Comparison of ENCODE assay signal across 27 mouse cellular contexts in the genomic region with DNA sequence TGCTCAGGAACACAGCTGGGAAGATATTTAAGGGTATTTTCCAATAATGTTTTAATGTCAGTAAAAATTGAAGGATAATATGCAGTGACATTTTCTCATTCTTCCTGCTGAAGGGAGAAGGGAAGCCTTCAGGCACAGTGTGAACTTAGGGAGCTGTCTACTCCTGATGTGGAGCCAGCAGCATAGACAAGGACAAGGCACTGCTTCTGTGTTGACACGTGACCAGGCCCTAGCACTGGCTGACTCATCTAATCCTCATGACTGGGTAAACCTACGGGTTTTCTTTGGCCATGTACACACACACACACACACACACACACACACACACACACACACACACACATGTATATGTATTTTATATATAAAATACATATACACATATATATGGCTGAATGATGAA.
DNase-seq lines count a peak whose midpoint lies in the region; ATAC-seq and TF ChIP-seq lines count a peak whose summit lies in the region.
"Had no signal": no experiment of that assay in that cellular context is flagged by ENCODE, and none has a peak within 500 bp of the region (broad histone marks: within the 10 kb centered on the region; RNA-seq: fewer than 3 reads in every experiment).

No protein-coding gene starts in this region.

- H3K4me1 ChIP-seq in kidney, adult 2 months (ENCODE audit: control insufficient read depth, insufficient read depth, low read length), result peaks cover 8% of the 10 kb centered on the region
- H3K4me1 ChIP-seq in kidney, embryonic 14.5 days (ENCODE audit: control insufficient read depth, insufficient read depth, low read length), result no peaks in the 10 kb centered on the region
- H3K4me1 ChIP-seq in forebrain, embryonic 14.5 days (ENCODE audit: control insufficient read depth, insufficient read depth, low read length), result no peaks in the 10 kb centered on the region
- H3K4me1 ChIP-seq: embryonic facial prominence, embryonic 13.5 days; forebrain, embryonic 13.5 days; hindbrain, embryonic 12.5 days; kidney, embryonic 15.5 days; limb, embryonic 13.5 days; liver, embryonic 13.5 days; neural tube, embryonic 12.5 days had no signal

- DNase-seq in kidney, adult 2 months, result no peak
- DNase-seq in adrenal gland, adult 8-10 months, result peak; percentile 31
- peak; percentile 19 for DNase-seq in fat pad, adult 2 months (ENCODE audit: extremely low read depth, low read depth, low spot score)
- DNase-seq in right cerebral cortex, adult 18-20 months, result no peak
- DNase-seq in forebrain, embryonic 14.5 days (ENCODE audit: low spot score), result no peak
- no peak for DNase-seq in Muller cell, postnatal 12 days (ENCODE audit: inconsistent ontology term)
- DNase-seq: cerebellum, adult 8-10 months; cerebellum, postnatal 36 days; embryo, embryonic 11 days; liver, embryonic 13.5 days; lung, adult 2 months; lung, postnatal 14 days; right cerebral cortex, postnatal 4 days; thymus, adult 18-20 months; thymus, postnatal 36 days had no signal

- WGBS in kidney, adult 2 months, result 63% methylated on average over 2 of the region's 2 CpGs
- 75% methylated on average over 2 of the region's 2 CpGs for WGBS in kidney, embryonic 14.5 days
- WGBS in forebrain, embryonic 14.5 days, result 79% methylated on average over 2 of the region's 2 CpGs

- H3K27me3 ChIP-seq in kidney, adult 2 months (replicated peaks; ENCODE audit: control insufficient read depth, insufficient read depth, low read length), result no peaks in the 10 kb centered on the region
- H3K27me3 ChIP-seq in kidney, embryonic 14.5 days (ENCODE audit: control insufficient read depth, insufficient read depth, low read length), result no peaks in the 10 kb centered on the region
- H3K27me3 ChIP-seq in forebrain, embryonic 14.5 days (replicated peaks; ENCODE audit: control insufficient read depth, insufficient read depth, low read length), result no peaks in the 10 kb centered on the region
- H3K27me3 ChIP-seq: embryonic facial prominence, embryonic 13.5 days; forebrain, embryonic 13.5 days; heart, embryonic 13.5 days; hindbrain, embryonic 12.5 days; kidney, embryonic 15.5 days; limb, embryonic 13.5 days; liver, embryonic 13.5 days; midbrain, embryonic 13.5 days; neural tube, embryonic 12.5 days; Patski had no signal

- no peak for ATAC-seq in kidney, embryonic 14.5 days (ENCODE audit: low FRiP score, low TSS enrichment)
- no peak for ATAC-seq in forebrain, embryonic 14.5 days
- ATAC-seq: CD4-positive, CD25-positive, alpha-beta regulatory T cell, adult 4 months; forebrain, embryonic 13.5 days; midbrain, embryonic 13.5 days; Patski had no signal

- no peak overlapping the region for H3K9ac ChIP-seq in kidney, embryonic 14.5 days (ENCODE audit: low read depth, low read length)
- no peak overlapping the region for H3K9ac ChIP-seq in forebrain, embryonic 14.5 days (ENCODE audit: low read length)
- H3K9ac ChIP-seq: embryonic facial prominence, embryonic 13.5 days; forebrain, embryonic 13.5 days; heart, embryonic 13.5 days; hindbrain, embryonic 12.5 days; kidney, embryonic 15.5 days; limb, embryonic 13.5 days; liver, embryonic 13.5 days; midbrain, embryonic 13.5 days; neural tube, embryonic 12.5 days had no signal

- TF ChIP-seq POLR2A in kidney, adult 2 months (IDR thresholded peaks at IDR 0.05; ENCODE audit: low read depth, low read length), result no peak

- H3K4me3 ChIP-seq in kidney, adult 2 months (ENCODE audit: insufficient read depth, low read depth, low read length), result no peak overlapping the region
- H3K4me3 ChIP-seq in kidney, embryonic 14.5 days (ENCODE audit: low read length), result no peak overlapping the region
- no peak overlapping the region for H3K4me3 ChIP-seq in forebrain, embryonic 14.5 days (ENCODE audit: low read depth, low read length)
- H3K4me3 ChIP-seq: embryonic facial prominence, embryonic 13.5 days; erythroblast, embryonic 14.5 days; forebrain, embryonic 13.5 days; heart, embryonic 13.5 days; hindbrain, embryonic 12.5 days; kidney, embryonic 15.5 days; limb, embryonic 13.5 days; liver, embryonic 13.5 days; midbrain, embryonic 13.5 days; neural tube, embryonic 12.5 days had no signal

- no peaks in the 10 kb centered on the region for H3K9me3 ChIP-seq in kidney, embryonic 14.5 days (ENCODE audit: control insufficient read depth, low read length)
- H3K9me3 ChIP-seq in forebrain, embryonic 14.5 days (replicated peaks; ENCODE audit: control insufficient read depth, low read length), result no peaks in the 10 kb centered on the region
- H3K9me3 ChIP-seq: embryonic facial prominence, embryonic 13.5 days; forebrain, embryonic 13.5 days; heart, embryonic 13.5 days; hindbrain, embryonic 12.5 days; kidney, embryonic 15.5 days; limb, embryonic 13.5 days; liver, embryonic 13.5 days; midbrain, embryonic 13.5 days; neural tube, embryonic 12.5 days had no signal

- no peaks in the 10 kb centered on the region for H3K36me3 ChIP-seq in kidney, adult 2 months (ENCODE audit: control insufficient read depth, insufficient read depth, low read length)
- no peaks in the 10 kb centered on the region for H3K36me3 ChIP-seq in kidney, embryonic 14.5 days (ENCODE audit: control insufficient read depth, insufficient read depth, low read length)
- no peaks in the 10 kb centered on the region for H3K36me3 ChIP-seq in forebrain, embryonic 14.5 days (ENCODE audit: control insufficient read depth, insufficient read depth, low read length)
- H3K36me3 ChIP-seq: embryonic facial prominence, embryonic 13.5 days; heart, embryonic 13.5 days; hindbrain, embryonic 12.5 days; kidney, embryonic 15.5 days; limb, embryonic 13.5 days; liver, embryonic 13.5 days; midbrain, embryonic 13.5 days; neural tube, embryonic 12.5 days had no signal

- no peak for TF ChIP-seq CTCF in kidney, adult 2 months (conservative IDR thresholded peaks at IDR 0.05; ENCODE audit: insufficient read depth, insufficient read length, low read depth, low read length)

- no peak overlapping the region for H3K4me2 ChIP-seq in kidney, embryonic 14.5 days (replicated peaks; ENCODE audit: low read depth, low read length)
- no peak overlapping the region for H3K4me2 ChIP-seq in forebrain, embryonic 14.5 days (ENCODE audit: low read length)
- H3K4me2 ChIP-seq: embryonic facial prominence, embryonic 13.5 days; forebrain, embryonic 13.5 days; heart, embryonic 13.5 days; hindbrain, embryonic 12.5 days; kidney, embryonic 15.5 days; limb, embryonic 13.5 days; liver, embryonic 13.5 days; midbrain, embryonic 13.5 days; neural tube, embryonic 12.5 days had no signal

- 0 out of 2 replicates have a peak overlapping the region, but pooled peaks have one; percentile 0 for H3K27ac ChIP-seq in kidney, adult 2 months (ENCODE audit: insufficient read depth, low read depth, low read length)
- no peak overlapping the region for H3K27ac ChIP-seq in kidney, embryonic 14.5 days (ENCODE audit: low read depth, low read length)
- no peak overlapping the region for H3K27ac ChIP-seq in forebrain, embryonic 14.5 days (ENCODE audit: low read depth, low read length)
- H3K27ac ChIP-seq: embryonic facial prominence, embryonic 13.5 days; forebrain, embryonic 13.5 days; heart, embryonic 13.5 days; hindbrain, embryonic 12.5 days; kidney, embryonic 15.5 days; limb, embryonic 13.5 days; liver, embryonic 13.5 days; midbrain, embryonic 13.5 days; neural tube, embryonic 12.5 days had no signal

Comparison
In these comparisons a context has a peak if more than half of its experiments do, and no peak if none do; other contexts are left out.
1. DNase-seq: peak in adrenal gland, adult 8-10 months (single experiment) and fat pad, adult 2 months (single experiment); none in kidney, adult 2 months (single experiment), right cerebral cortex, adult 18-20 months (single experiment), forebrain, embryonic 14.5 days (single experiment) and Muller cell, postnatal 12 days (single experiment).